Mouse (Mus musculus) olfactory bulb, adult 2 months (tissue): ENCODE data around the gene Clgn.

Experiments used
- CTCF ChIP-seq: fragments of 200-500 bp; IDR thresholded peaks from 2 replicates; pipeline ENCODE4 v1.5.1; 2012; ENCODE audit warnings: low read depth, mild to moderate bottlenecking, low read length, moderate library complexity; ENCODE audit not compliant: insufficient read depth
- POLR2A ChIP-seq: fragments of 200-500 bp; IDR thresholded peaks from 2 replicates; pipeline ENCODE4 v1.6.1; 2012; ENCODE audit warnings: mild to moderate bottlenecking, low read depth, low read length, moderate library complexity; ENCODE audit not compliant: insufficient read depth

DNA sequence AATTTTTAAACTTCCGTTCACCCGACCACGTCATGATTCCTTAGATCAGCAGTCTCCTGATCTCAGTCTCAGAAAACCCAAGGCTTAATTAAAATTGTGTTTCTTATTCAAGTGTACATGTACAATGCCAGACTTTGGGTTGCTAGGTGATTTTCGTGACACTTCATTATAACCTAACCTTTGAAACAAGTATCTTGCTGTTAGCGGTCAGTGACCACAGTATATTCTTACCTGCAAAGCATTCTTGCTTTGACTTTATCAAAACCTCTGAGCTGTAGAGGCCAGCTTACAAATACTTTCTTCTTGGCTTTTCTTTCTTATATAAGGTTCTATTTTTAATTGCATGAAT, 53.4 kb downstream of the Clgn start:
- TF ChIP-seq CTCF (no peak), POLR2A (no peak)
